Mouse (Mus musculus): ENCODE results near the gene Wnt16. TPM values are rescaled to one million over a fixed set of nuclear protein-coding genes. Genes with fewer than 3 reads are reported as not detected.
"Not testable (repeated sequence)": the region's sequence is repeated elsewhere in the genome, so short reads cannot be mapped to it uniquely, and the experiment has no call there.

Gene Wnt16
- 1 to 10 TPM; 1.5 to 2.1 TPM for total RNA-seq (2021)
- long read RNA-seq = 0 reads

DNA sequence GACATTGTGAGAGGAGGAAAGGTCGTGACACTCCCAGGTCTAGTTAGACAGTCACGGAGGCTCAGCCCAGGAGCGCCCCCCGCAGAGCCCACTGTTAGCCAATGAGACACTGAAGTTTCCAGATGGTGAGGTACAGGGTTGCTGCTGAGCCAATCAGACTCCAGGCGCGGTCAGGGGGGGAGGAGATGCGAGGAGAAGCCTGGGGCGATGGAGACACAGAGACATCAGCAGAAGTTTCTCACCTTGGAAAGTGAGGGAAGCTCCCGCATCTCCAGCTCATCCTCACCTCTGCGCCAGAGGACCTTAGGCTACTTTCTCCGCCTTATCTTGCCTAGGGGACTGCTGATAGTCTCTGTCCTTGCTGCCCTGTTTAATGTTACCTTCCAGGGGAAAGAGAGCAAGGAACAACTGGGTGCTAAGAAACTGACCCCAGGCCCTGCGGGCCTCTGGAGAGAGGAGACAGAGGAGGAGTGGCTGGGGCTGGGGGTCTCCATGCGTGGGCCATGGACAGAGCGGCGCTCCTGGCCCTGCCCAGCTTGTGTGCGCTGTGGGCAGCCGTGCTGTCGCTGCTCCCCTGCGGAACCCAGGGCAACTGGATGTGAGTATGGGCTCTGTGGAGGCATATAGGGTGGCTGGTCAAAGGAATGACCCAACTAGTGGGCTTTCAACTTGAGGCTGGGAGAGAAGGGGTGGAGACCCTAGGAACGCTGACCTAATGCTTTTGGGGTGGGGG is at the start of gene Wnt16:
Wnt16 (plus strand) TSS at position 224 of the 733 bp plus-strand sequence.
- peak; percentile 16 to 41 for DNase-seq (ENCODE audit: low spot score in 2 of 2)

DNA sequence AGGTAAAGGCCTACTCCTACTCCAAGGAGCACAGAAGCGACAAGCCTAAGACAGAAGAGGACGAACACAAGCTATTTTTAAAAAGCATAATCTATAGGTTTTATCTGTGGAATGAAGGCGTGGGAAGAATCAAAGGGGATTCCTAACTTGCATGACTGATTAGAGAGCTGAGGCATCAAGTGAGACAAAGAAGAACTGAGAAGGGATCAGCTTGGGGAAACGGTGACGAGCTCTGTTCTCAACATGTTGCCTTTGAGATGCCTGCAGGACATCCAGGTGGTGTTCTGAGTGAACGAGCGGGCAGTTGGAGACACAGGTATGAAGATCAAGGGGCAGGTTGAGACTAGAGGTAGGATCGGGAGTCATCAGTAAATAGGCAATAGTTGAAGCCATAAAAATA is 44.7 kb upstream of the Wnt16 start:
- no peak for DNase-seq (ENCODE audit: low spot score in 2 of 2)

DNA sequence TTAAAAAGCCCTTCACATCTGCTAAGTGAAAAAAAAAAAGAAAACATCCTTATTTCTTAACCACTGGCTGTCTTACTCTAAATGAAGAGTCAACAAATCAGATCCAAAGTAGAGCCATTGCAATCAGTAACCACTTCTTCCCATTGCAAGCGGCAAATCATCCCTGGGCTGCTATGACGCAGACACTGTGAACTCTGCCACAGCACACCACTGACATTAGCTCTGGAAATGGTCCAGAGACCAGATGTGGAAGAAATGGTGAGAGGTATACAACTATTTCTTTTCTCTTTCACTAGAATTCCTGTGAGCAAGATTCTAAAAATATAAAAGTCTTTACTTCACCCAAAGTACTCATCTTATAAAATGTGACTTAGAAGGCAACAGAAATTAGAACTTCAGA is 41.3 kb upstream of the Wnt16 start:
- DNase-seq (ENCODE audit: low spot score in 2 of 2) = no peak

DNA sequence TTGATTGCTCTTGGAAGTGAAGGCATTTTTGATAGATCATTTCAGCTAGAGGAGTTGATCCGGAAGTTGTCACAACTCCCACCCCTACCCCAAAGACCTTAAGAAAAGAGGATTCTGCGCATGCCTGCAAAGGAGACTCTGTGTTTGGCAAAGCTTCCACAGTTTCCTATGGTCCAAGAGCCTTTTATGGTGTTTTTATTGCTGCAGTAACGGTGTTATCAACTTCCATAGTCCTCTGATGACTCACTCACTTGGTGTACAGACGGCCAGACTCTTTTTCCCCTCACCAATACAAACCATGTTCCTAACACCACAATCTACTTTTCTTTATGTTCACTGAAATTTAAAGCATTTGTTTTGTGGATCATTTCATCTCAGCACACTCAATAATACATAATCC is 29.2 kb upstream of the Wnt16 start:
- DNase-seq (ENCODE audit: low spot score in 2 of 2) = no peak

DNA sequence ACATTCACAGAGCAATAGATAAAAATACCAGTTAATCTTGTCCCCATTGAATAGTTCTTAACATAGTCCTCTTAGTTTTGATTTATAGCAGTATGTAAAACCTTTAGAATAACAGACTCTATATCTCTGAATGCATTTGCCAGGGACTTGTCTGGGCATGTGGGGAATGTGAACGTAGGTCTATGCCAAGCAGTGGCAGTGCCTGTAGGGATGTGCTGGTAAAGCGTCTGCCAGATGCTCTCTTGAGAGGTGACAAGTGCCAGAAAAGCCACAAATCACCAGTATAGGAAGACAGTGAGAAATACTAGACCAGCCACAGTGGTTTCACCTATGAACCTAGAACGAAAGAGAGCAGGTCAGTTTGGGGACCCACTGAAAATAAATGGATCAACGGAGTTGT is 25.5 kb upstream of the Wnt16 start:
- DNase-seq (ENCODE audit: low spot score in 2 of 2) = no peak

DNA sequence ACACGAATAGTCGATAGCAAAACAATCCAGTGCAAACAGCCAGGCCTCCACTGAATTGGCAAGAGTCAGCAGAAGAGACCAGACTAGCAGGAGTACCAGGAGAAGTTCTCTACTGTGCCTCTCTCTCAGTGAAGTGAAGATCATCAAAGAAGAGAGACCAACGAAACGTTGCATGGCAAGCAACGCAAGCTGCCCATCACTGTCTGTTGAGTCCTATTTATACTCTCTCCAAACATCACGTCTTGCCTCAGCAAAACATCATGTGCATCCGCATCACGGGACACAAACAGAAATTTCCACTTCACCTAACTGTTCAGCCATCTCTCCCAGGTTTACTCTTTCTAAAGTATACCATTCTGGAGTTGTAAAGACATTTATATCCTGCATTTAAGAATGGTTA is 23.9 kb upstream of the Wnt16 start:
- DNase-seq (ENCODE audit: low spot score in 2 of 2) = not testable (repeated sequence)

DNA sequence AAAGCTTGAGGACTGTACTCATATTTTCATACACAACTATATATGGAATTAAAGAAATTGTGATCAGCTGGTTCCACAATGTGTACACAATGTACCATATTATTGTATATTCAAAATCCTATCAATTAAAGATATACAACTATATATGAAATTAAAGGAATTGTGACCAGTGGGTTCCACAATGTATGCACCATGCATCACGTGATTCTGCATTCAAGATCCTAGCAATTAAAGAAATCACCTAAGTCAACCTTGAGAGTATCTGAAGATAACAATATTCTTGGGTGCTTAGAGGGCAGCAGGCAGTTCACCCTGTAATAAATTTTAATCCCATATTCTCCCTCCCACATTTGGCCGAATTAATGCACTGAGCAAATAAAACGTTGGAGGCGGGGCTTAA is 22.0 kb upstream of the Wnt16 start:
- DNase-seq (ENCODE audit: low spot score in 2 of 2) = no peak

DNA sequence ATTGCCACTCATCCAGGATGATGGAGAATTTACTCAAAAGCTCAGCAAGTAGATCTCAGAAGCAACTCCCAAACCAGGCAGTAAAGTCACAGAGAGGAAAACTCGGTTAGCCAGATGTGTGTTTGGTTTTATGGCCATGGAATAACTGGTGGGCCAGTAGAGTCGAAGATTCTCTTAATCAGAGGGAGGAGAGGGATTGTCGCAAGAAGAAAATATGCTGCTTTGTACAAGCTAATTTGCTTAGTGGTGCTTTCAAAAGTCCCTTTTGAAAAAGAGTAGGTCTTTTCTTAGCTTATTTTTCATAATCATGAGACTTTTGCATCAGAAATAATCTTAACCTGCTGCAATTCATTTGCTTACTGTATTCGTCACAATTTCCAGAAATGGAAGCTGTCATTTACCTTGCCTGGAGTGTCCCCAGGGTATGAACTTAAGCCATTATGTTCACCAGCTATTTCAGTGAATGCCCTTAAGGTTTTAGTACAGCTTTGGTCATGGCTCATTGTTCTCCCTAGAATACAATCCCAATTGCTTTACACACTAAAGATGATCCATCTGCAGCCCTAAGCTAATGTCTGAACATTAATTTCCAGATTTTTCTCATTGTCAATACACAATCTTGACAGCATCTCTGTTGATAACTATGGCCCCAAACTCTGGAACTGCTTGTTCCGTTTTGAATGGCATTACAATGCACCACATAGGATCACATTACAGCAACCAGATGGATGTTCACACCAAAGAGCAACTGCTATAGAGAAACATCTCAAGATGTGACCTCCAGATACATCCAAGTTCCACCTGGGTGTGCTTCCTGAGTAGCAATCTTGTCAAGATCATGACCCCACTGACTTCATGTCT is 20.0 kb upstream of the Wnt16 start:
- DNase-seq (ENCODE audit: low spot score in 2 of 2) = no peak

DNA sequence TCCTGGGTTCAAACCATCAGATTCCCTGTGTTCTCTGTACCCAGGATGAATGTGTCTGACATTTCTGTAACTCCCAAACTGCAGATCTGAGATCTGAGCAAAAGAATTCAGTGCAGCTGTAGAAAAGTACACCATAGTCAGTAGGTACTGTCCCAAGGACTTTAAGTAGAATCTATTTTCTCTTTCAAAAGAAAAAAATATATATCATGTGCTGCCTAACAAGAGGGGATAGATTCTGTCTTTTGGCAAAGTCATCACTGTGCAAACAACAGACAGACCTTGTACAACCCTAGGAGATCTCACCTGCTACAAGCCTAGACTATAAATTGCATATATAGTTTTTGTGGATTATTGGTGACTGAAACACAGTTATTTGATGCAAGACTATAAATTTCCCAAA is 19.4 kb upstream of the Wnt16 start:
- DNase-seq (ENCODE audit: low spot score in 2 of 2) = no peak

DNA sequence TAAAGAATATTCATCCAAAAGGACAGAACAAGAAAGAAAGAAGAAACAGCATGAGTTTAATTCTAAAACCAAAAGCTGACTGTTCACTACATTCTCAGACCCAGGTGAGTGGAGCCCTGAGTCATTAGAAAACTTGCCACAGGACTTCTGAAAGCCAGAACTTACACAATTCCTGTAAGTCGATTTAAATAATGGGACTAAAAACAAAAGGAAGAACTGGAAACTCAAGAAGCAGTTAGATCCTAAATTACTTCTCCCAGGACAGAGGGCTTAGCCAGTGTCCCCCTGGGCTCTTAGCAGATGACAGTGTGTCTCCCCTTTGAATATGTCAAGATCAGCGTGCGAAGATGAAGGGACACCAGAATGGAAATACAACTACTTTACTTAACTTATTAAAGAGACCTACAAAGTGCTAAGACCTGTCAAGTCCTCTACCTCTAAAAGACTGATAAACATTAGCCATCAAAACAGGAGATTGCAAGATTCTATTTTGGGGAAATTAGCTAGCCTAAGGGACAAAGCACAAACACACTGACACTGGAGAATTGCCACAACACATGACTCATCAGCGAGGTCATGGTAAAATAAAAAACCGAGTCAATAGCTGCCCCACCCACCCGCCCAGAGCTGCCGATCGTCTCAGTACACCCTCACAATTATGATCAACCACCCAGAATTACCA is 18.0 kb upstream of the Wnt16 start:
- DNase-seq (ENCODE audit: low spot score in 2 of 2) = no peak

DNA sequence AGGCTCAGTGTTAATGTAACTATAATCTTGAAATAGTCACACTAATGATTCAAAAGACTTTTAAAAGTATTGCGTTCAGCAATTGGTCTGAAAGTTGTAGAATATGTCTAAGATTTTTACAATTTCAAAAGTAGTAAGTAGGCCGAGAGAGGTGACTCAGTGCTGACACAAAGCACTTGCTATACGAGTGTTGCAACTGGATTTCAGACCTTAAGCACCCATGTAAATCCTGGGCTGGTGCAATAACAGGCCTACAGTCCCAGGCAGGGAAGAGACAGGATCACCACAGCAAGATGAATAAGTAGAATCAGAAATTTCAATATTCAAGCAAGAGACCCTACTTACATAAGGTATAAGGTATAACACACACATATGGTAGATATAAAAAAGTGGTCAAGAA is 10.1 kb upstream of the Wnt16 start:
- no peak for DNase-seq (ENCODE audit: low spot score in 2 of 2)

DNA sequence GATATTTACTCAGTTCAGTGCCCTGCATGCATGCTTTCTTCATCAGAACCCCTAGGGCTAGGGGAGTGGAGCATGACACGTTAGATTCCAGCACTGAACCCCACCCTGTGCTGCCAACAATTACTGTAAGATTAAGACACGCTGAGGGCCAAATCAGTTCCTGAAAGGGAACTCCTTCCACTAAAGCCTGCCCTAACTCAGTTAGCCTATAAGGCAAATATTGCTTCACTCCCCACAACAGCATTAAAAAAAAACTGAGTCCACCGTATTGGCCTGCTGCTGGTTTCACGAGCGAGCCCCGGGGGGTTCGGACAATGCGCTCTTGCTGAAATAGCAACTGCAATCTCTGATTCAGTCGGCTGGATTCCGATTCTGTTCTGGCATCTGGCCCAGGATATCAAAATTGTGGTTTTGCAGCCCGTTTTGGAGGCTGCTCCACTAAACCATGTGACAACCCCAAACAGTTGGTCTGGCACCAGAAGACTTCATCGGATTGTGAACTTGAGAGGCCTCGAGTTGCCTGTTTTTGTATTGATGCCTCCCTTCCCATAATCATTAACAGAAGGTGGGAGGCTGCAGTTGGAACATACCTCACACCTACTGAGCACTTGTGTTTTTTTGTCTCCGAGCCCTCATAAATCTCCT is 7.7 kb upstream of the Wnt16 start:
- peak; percentile 50 to 68 for DNase-seq (ENCODE audit: low spot score in 2 of 2)

DNA sequence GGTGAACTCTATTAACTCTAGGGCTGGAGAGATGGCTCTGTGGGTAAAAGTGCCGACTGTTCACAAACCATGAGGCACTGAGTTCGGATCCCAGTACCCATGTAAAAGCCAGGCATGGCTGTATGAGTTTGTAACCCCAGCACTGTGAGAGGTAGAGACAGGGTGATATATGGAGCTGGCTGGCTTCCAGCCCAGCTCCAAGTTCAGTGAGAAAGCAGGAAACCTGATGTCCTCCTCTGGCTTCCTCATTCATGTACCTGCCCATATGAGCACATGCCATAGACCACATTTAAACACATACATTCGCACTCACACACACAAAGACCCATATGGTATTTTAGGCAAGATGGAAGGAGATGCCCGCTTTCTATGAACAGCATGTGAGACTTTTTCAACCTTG is 5.6 kb upstream of the Wnt16 start:
- no peak for DNase-seq (ENCODE audit: low spot score in 2 of 2)

DNA sequence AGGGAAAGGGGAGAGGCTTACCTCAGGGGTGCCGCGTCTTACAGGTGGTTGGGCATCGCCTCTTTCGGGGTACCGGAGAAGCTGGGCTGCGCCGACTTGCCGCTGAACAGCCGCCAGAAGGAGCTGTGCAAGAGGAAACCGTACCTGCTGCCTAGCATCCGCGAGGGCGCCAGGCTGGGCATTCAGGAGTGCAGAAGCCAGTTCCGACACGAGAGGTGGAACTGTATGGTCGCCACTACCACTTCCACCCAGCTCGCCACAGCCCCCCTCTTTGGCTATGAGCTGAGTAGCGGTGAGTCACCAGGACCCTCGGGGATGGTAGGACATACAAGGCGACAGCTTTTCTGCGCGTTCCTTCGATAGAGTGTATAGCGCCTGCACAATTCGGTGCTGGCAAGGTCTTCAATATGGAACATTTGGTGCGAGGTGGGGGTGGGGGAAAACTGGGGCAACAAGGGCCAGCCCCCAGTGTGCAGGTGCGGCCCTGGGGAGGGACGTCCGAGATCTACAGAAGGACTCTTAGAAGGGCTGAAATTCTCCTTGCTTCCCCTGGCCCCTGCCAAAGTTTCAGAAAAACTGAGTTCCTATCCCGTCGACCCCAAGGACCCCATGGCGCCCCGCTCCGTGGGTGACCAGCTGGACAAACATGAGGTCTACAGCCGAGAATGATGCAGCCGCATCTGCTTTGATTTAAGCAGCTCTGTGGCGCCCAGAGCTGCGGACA is 872 bp downstream of the Wnt16 start:
- DNase-seq (ENCODE audit: low spot score in 2 of 2) = no peak

DNA sequence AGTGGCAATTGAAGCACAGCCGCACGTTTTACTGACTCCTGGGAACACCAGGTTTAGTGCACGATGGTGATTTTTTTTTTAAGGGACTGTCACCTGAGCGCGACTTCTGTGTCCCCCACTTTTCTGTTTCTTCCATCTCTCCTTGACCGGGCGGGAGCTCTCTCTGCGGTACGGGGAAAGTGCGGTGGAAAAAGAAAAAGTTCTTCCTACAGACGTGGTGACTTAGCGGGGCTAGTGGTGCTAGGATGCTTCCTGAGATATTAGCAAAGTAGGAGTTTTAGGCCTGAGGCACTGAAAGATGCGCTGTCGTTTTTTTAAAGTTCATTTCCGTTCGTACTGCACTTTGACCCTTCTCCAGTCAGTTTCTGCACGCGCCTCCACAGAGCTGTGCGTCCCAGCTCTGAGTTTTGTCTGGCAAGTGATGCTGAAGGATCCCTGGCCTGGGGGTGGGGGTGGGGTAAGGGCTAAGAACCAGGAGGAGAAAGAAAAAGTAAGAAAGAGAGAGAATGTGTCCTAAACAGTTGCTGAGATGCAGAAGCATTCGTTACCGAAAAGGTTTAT is 1.5 kb downstream of the Wnt16 start:
- no peak for DNase-seq (ENCODE audit: low spot score in 2 of 2)

DNA sequence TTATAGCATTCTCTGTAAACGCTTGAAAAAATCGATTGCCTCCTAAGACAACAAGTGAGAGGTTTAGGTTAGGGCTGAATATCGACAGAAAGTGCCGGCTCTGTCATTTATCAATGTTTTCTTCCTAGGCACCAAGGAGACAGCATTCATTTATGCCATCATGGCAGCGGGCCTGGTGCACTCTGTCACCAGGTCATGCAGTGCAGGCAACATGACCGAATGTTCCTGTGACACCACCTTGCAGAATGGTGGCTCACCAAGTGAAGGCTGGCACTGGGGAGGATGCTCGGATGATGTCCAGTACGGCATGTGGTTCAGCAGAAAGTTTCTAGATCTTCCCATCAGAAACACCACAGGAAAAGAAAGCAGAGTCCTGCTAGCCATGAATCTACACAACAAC is 2.8 kb downstream of the Wnt16 start:
- no peak for DNase-seq (ENCODE audit: low spot score in 2 of 2)

DNA sequence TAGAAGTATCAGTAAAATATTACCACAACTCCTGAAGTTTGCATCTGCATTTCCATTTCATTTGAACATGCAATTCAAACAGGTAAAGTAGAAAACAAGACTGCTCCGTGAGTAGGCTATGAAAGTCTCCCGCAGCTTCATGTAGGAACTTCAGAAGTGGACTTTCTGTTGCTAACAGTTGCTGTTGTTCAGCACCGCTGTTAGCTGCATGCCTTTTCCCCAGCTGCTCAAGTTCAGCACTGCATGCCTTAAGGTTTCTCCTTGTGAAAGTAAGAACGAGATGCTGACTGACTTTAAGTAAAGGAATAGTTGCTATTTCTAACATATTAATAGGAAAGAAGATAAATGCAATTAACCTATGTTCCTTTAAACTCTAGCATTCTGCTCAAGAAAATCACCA is 4.0 kb downstream of the Wnt16 start:
- DNase-seq (ENCODE audit: low spot score in 2 of 2) = no peak

DNA sequence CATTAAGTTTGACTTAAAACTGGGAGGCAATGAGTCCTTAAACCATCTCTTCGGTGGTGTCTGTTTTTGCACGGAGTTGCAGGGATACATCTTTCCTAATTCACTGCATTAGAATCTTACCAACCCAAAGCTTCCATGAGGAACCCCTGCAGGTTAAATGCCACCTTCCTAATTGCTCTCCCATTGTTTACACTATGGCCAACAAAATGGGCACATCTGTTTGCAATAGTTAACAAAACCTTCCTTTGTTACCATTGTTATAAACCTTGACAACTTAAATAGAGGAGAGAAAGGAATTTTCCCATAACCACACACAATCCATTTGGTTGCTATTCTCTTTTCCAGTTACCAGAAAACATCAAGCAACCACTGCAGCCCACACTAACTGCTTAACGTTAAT is 5.9 kb downstream of the Wnt16 start:
- DNase-seq (ENCODE audit: low spot score in 2 of 2) = no peak

DNA sequence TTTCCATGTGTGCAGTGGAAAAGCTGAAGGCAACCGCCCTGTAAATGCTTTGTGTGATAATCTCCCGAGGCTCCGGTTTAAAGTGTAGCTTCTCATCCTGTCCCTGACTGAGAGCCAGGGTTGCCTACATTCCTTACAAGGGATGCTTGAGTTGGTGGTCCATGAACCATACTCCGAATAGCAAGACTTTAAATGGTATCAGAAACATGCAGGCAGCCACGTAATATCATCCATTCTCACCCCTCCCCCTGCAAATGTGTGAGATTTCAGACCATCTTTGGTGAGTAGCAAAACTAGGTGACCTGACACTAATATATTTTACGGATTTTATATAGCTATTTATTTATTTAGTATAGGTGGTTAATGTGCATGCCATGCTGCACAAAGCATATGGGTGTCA is 9.0 kb downstream of the Wnt16 start:
- no peak for DNase-seq (ENCODE audit: low spot score in 2 of 2)

DNA sequence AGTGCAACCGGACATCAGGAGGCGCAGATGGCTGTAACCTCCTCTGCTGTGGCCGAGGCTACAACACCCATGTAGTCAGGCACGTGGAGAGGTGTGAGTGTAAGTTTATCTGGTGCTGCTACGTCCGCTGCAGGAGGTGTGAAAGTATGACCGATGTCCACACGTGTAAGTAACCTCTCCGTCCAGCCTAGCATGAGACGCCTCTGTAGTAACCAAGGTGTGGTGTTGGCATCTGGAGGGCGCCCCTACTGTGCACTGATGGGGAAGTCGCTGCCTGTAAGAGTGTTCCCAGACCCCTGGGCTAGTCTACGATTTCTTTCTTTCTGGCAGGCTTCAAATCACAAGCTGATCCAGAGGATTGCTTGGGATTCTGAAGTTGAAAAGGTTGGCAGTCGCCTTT is 10.0 kb downstream of the Wnt16 start:
- no peak for DNase-seq (ENCODE audit: low spot score in 2 of 2)

Measured in layer of hippocampus, adult 18-20 months (tissue).